Mouse (Mus musculus) stomach, embryonic 16.5 days (tissue): ENCODE measurements around the gene Zc2hc1b. TPM values are rescaled to one million over a fixed set of nuclear protein-coding genes. Genes with fewer than 3 reads are reported as not detected.

ENCODE experiments used
- ATAC-seq: fragments of 200-750 bp; cut with Nextera tagmentation; 2 replicates; pipeline ENCODE4 v1.8.0; 2017; ENCODE audit warnings: moderate number of reproducible peaks, moderate TSS enrichment; ENCODE audit not compliant: insufficient read depth, low FRiP score
- H3K27ac ChIP-seq: fragments of 300-500 bp; sonication (generic); 2 replicates; pipeline ENCODE4 v1.5.1; 2014; ENCODE audit warnings: low read length
- H3K27me3 ChIP-seq: fragments of 300-500 bp; sonication (generic); 2 replicates; pipeline ENCODE4 v1.6.1; 2014; ENCODE audit warnings: low read length, control low read depth, mixed read lengths; ENCODE audit not compliant: control insufficient read depth, insufficient read depth
- H3K36me3 ChIP-seq: fragments of 300-500 bp; sonication (generic); 2 replicates; pipeline ENCODE4 v1.6.1; 2014; ENCODE audit warnings: low read length; ENCODE audit not compliant: control insufficient read depth, insufficient read depth
- H3K4me1 ChIP-seq: fragments of 300-500 bp; sonication (generic); 2 replicates; pipeline ENCODE4 v1.6.1; 2014; ENCODE audit warnings: low read length, control low read depth, mixed read lengths; ENCODE audit not compliant: control insufficient read depth, insufficient read depth
- H3K4me2 ChIP-seq: fragments of 300-500 bp; sonication (generic); 2 replicates; pipeline ENCODE4 v1.6.1; 2014; ENCODE audit warnings: low read depth, low read length, mixed read lengths
- H3K4me3 ChIP-seq: fragments of 300-500 bp; sonication (generic); replicated peaks from 2 replicates; pipeline ENCODE4 v1.5.1; 2014; ENCODE audit warnings: mild to moderate bottlenecking, low read length
- H3K9ac ChIP-seq: fragments of 300-500 bp; sonication (generic); 2 replicates; pipeline ENCODE4 v1.6.1; 2014; ENCODE audit warnings: low read length
- H3K9me3 ChIP-seq: fragments of 300-500 bp; sonication (generic); replicated peaks from 2 replicates; pipeline ENCODE4 v1.6.1; 2016; ENCODE audit warnings: low read length, control low read depth; ENCODE audit not compliant: control insufficient read depth
- WGBS: fragments of 180-500 bp; shearing (Covaris S2); extraction: QIAGEN DNeasy Blood & Tissue Kit; methylation state at CpG from one replicate; pipeline ENCODE4 v1.1.7; 2014; 5-methylcytosine and 5-hydroxymethylcytosine counted together
- polyA plus RNA-seq: library from polyadenylated mRNA; unstranded; fragments of >200 nt; fragmentation: Nextera tagmentation; extraction: Ambion mirVana; gene quantifications from 2 replicates; pipeline ENCODE4 v1.2.1, GENCODE M21; 2015

Zc2hc1b gene
- polyA plus RNA-seq, 1 experiment from 2014 or later: not detected

GRCm38 (mm10) chr10:13155377-13155776, 22.4 kb downstream of the Zc2hc1b start:
- H3K9ac ChIP-seq: no peak overlapping the region
- no peak overlapping the region for H3K4me2 ChIP-seq
- ATAC-seq: no peak
- WGBS: 85% methylated on average over 5 of the region's 5 CpGs
- H3K27me3 ChIP-seq: no peaks in the 10 kb centered on the region
- H3K4me3 ChIP-seq: no peak overlapping the region
- peak overlapping the region; percentile 49; the same call in 1 of the 2 replicates for H3K27ac ChIP-seq
- H3K4me1 ChIP-seq: peaks cover 6% of the 10 kb centered on the region; the same call in 1 of the 2 replicates
- no peaks in the 10 kb centered on the region for H3K36me3 ChIP-seq
- no peaks in the 10 kb centered on the region for H3K9me3 ChIP-seq

- 76% methylated on average over 4 of the region's 4 CpGs for WGBS
- H3K9ac ChIP-seq: no peak overlapping the region
- H3K4me3 ChIP-seq: no peak overlapping the region
- no peaks in the 10 kb centered on the region for H3K36me3 ChIP-seq
- H3K9me3 ChIP-seq: no peaks in the 10 kb centered on the region
- no peak overlapping the region for H3K4me2 ChIP-seq
- peaks cover 6% of the 10 kb centered on the region; the same call in 1 of the 2 replicates for H3K4me1 ChIP-seq
- 0 out of 2 replicates have a peak, but pooled peaks have one; percentile 23 for ATAC-seq
- 0 out of 2 replicates have a peak overlapping the region, but pooled peaks have one; percentile 26 for H3K27ac ChIP-seq
- H3K27me3 ChIP-seq: no peaks in the 10 kb centered on the region
Observed at GRCm38 (mm10) chr10:13152811-13153364, 24.9 kb downstream of the Zc2hc1b start.

- Histone ChIP-seq H3K9me3 (no peaks in the 10 kb centered on the region), H3K36me3 (no peaks in the 10 kb centered on the region), H3K4me1 (peaks cover 6% of the 10 kb centered on the region; the same call in 1 of the 2 replicates), H3K9ac (no peak overlapping the region), H3K27me3 (no peaks in the 10 kb centered on the region), H3K27ac (peak overlapping the region; percentile 63), H3K4me2 (no peak overlapping the region), H3K4me3 (no peak overlapping the region)
- 45% methylated on average over 5 of the region's 5 CpGs for WGBS
- peak; percentile 56 for ATAC-seq
Observed at GRCm38 (mm10) chr10:13151353-13151752, 26.5 kb downstream of the Zc2hc1b start.

- Histone ChIP-seq H3K9ac (no peak overlapping the region), H3K4me1 (peaks cover 6% of the 10 kb centered on the region; the same call in 1 of the 2 replicates), H3K36me3 (no peaks in the 10 kb centered on the region), H3K4me2 (no peak overlapping the region), H3K4me3 (no peak overlapping the region), H3K9me3 (no peaks in the 10 kb centered on the region), H3K27me3 (no peaks in the 10 kb centered on the region), H3K27ac (0 out of 2 replicates have a peak overlapping the region, but pooled peaks have one; percentile 63)
- 70% methylated on average over 3 of the region's 3 CpGs for WGBS
- ATAC-seq: no peak
Observed at GRCm38 (mm10) chr10:13150435-13150834, 27.4 kb downstream of the Zc2hc1b start.

- Histone ChIP-seq H3K36me3 (no peaks in the 10 kb centered on the region), H3K9ac (no peak overlapping the region), H3K27ac (peak overlapping the region; percentile 81), H3K4me3 (no peak overlapping the region), H3K4me2 (no peak overlapping the region), H3K27me3 (no peaks in the 10 kb centered on the region), H3K4me1 (no peaks in the 10 kb centered on the region), H3K9me3 (no peaks in the 10 kb centered on the region)
- ATAC-seq: no peak
- 38% methylated on average over 2 of the region's 2 CpGs for WGBS
Observed at GRCm38 (mm10) chr10:13140434-13140833, 37.4 kb downstream of the Zc2hc1b start.

GRCm38 (mm10) chr10:13137906-13138305, 39.9 kb downstream of the Zc2hc1b start:
- Histone ChIP-seq H3K27ac (no peak overlapping the region), H3K9ac (no peak overlapping the region), H3K36me3 (no peaks in the 10 kb centered on the region), H3K9me3 (no peaks in the 10 kb centered on the region), H3K4me2 (no peak overlapping the region), H3K27me3 (no peaks in the 10 kb centered on the region), H3K4me3 (no peak overlapping the region), H3K4me1 (no peaks in the 10 kb centered on the region)
- no peak for ATAC-seq
- 92% methylated on average over 6 of the region's 6 CpGs for WGBS

- WGBS: 86% methylated on average over 7 of the region's 7 CpGs
- H3K27me3 ChIP-seq: no peaks in the 10 kb centered on the region
- no peak overlapping the region for H3K9ac ChIP-seq
- no peaks in the 10 kb centered on the region for H3K9me3 ChIP-seq
- ATAC-seq: no peak
- H3K36me3 ChIP-seq: no peaks in the 10 kb centered on the region
- no peak overlapping the region for H3K27ac ChIP-seq
- no peak overlapping the region for H3K4me2 ChIP-seq
- no peak overlapping the region for H3K4me3 ChIP-seq
- H3K4me1 ChIP-seq: no peaks in the 10 kb centered on the region
Observed at GRCm38 (mm10) chr10:13135751-13136150, 42.1 kb downstream of the Zc2hc1b start.

GRCm38 (mm10) chr10:13135276-13135675, 42.5 kb downstream of the Zc2hc1b start:
- ATAC-seq: no peak
- WGBS: 92% methylated on average over 7 of the region's 7 CpGs
- Histone ChIP-seq H3K36me3 (no peaks in the 10 kb centered on the region), H3K4me3 (no peak overlapping the region), H3K27ac (no peak overlapping the region), H3K4me2 (no peak overlapping the region), H3K4me1 (no peaks in the 10 kb centered on the region), H3K9ac (no peak overlapping the region), H3K27me3 (no peaks in the 10 kb centered on the region), H3K9me3 (no peaks in the 10 kb centered on the region)

- Histone ChIP-seq H3K4me1 (no peaks in the 10 kb centered on the region), H3K9ac (no peak overlapping the region), H3K9me3 (no peaks in the 10 kb centered on the region), H3K36me3 (no peaks in the 10 kb centered on the region), H3K4me2 (no peak overlapping the region), H3K4me3 (no peak overlapping the region), H3K27ac (no peak overlapping the region), H3K27me3 (no peaks in the 10 kb centered on the region)
- ATAC-seq: no peak
- 87% methylated on average over 4 of the region's 4 CpGs for WGBS
Observed at GRCm38 (mm10) chr10:13133850-13134249, 44.0 kb downstream of the Zc2hc1b start.
